Mouse (Mus musculus): ENCODE results near the gene L2hgdh.

L2hgdh gene

GRCm38 (mm10) chr12:69730306-69730705 is 5.6 kb upstream of the L2hgdh start:
- no peak for DNase-seq (ENCODE audit: low spot score in 2 of 2)

DNA sequence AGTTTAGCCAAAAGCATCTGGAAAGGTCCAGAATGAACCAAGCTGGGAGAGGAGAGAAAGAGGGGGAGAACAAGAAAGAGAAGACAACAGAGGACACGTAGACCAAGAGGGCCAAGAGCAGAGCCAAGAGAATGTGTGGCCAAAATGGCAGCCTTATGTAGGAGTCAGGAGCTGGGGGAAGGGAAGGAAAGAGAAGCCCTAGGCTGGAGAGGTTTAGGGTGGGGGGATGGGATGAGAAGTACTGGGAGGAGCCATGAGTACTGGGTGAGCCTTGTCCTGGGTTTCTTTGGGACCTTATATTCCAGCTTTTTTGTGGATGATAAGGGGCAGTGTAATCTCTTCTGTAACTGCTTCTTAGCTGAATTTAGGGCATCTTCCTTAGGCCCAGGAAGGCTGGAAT is 4.6 kb upstream of the L2hgdh start:
- no peak for DNase-seq (ENCODE audit: low spot score in 2 of 2)

DNA sequence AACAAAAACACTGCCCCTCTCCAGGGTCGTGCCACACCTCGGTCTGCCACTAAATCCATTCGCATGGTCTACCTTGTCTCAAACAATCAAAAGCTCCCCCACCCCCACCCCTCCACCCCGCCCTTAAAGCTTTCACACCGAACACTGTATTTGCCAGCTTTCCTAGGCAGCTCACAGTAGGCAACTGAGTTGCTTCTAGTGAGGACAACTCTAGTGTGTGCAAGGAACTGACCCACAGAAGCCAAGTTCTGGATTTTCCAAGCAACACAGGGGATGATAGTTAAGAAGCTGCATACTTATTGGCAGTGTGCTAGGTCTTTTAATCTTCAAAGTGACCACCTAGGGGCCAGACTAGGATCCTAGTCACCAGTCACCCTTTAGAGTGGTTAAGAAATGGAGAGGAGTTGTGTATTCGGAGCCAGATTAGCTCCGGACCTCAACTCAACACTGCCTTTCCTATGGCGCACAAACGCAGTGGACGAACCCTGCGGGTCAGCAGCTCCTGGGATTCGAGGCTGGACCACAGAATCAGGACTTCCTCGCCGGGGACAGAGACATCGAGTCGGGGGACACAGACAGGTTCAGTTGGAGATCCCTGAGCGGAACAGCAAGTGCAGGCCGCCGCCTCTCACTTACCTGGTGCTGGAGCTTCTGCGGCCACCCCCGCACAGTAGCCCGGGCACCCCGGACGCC is 509 bp downstream of the L2hgdh start:
- no peak for DNase-seq (ENCODE audit: low spot score in 2 of 2)

GRCm38 (mm10) chr12:69723376-69723775 is 1.3 kb downstream of the L2hgdh start:
- no peak for DNase-seq (ENCODE audit: low spot score in 2 of 2)

- no peak for DNase-seq (ENCODE audit: low spot score in 2 of 2)
Observed at GRCm38 (mm10) chr12:69722857-69723256, 1.8 kb downstream of the L2hgdh start.

DNA sequence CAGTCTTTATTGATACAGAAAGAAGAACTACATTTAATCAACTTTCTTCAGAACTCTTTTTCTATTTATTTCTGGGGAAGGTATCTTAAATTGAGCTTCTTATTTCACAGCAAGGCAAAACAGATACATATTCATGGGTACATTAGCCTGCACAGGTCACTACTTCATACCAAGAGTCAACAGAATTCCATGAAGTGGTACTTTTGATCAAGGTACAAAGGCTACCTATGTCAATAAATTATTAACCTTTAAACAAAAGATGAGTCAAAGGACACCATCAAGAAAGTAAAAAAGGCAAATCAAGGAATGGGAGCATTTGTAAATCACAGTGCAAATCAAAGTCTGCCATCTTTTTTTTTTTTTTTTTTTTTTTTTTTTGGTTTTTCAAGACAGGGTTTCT is 11.0 kb downstream of the L2hgdh start:
- no peak for DNase-seq (ENCODE audit: low spot score in 2 of 2)

DNA sequence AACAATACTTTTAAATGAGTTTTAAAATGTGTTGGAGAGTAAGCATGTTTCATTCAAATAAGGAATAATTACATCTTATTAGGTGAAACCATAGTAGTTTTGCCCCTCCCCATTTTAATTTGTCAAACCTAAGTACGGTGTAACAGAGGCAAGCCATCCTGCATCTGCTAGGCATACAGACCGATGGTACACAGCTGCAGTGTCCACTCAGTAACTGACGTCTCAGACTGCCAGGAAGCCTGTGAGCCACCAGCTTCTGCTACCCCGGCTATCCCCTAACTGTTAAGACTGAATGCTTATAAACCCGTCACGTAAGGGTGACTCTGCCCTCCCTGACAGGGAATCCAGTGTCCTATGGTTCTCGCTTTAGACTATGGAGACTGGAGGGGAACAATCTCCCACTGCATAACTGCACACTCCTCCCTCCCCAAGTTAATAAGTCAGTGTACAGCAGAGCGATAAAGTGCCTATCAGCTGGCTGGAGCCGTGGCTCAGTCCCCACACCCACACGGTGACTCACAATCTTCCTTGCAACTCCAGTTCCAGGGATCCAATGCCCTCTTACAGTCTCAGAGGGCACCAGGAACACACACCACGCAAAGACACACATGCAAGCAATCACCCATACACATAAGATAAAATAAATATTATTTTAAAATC is 19.7 kb downstream of the L2hgdh start:
- no peak for DNase-seq (ENCODE audit: low spot score in 2 of 2)

DNA sequence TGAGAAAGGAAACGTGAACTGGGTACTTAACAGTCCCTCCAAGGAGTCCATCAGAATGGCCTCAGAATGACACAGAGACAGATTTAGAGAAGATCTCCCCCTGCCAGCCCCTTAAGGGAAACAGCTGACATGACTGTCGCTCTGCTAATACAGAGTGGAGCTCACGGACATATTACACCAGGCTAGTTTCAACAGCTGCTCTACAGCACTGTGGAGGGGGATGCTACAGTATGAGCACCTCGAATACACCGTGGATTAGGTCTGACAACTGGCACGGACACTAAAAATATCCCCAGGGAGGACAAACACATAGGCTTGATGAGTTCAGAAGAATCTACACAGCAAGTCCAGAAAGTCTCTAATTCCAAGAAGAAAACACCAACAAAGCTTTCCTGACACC is 26.3 kb downstream of the L2hgdh start:
- DNase-seq (ENCODE audit: low spot score in 2 of 2), result no peak

- DNase-seq (ENCODE audit: low spot score in 2 of 2), result peak in 1 of 2 experiments; percentile 49
Observed at GRCm38 (mm10) chr12:69696746-69697145, 27.9 kb downstream of the L2hgdh start.

GRCm38 (mm10) chr12:69693471-69693870 is 31.2 kb downstream of the L2hgdh start:
- no peak for DNase-seq (ENCODE audit: low spot score in 2 of 2)

GRCm38 (mm10) chr12:69690714-69691113 is 34.0 kb downstream of the L2hgdh start:
- no peak for DNase-seq (ENCODE audit: low spot score in 2 of 2)

GRCm38 (mm10) chr12:69689094-69689493 is 35.6 kb downstream of the L2hgdh start:
- no peak for DNase-seq (ENCODE audit: low spot score in 2 of 2)

DNA sequence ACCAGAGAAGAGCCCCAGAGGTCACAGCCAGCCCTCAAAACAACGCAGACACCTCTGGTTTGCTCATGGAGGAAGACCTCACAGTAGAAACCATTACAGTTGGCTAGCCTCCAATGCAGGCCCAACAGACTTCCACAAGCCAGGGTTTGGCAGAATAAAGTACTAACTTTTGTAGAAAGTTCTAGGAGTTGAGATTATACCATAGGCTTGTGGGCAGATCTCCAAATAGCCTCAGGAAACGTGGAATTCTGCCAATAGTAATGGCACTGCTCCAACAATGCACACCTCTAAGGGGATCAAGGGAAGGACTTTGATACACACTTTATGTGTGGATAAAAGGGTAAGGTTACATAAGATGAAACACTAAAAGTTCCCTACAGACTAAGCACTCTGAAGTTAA is 36.3 kb downstream of the L2hgdh start:
- no peak for DNase-seq (ENCODE audit: low spot score in 2 of 2)

DNA sequence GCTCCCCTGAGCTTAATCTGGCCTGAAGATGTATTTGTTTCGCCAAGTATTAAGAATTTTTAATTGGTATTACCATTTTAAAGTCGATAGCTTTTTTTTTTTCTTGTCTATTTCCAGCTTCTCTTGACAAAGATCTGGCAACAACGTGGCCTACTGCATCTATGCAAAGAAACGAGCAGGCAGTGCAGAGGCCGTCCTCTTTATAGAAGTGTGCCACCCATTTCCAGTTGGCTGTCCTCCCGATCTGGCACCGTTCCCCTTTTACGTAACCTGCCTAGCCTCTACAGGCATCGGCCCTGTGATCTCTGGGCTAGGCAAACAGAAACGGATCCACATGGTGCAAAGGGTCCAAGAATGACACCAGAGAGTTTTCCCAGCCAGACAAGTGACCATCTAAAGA is 41.1 kb downstream of the L2hgdh start:
- peak; percentile 50 to 66 for DNase-seq (ENCODE audit: low spot score in 2 of 2)

- no peak for DNase-seq (ENCODE audit: low spot score in 2 of 2)
Observed at GRCm38 (mm10) chr12:69682788-69683419, 41.8 kb downstream of the L2hgdh start.

- peak; percentile 73 to 74 for DNase-seq (ENCODE audit: low spot score in 2 of 2)
Observed at GRCm38 (mm10) chr12:69682065-69682787, 42.4 kb downstream of the L2hgdh start.

DNA sequence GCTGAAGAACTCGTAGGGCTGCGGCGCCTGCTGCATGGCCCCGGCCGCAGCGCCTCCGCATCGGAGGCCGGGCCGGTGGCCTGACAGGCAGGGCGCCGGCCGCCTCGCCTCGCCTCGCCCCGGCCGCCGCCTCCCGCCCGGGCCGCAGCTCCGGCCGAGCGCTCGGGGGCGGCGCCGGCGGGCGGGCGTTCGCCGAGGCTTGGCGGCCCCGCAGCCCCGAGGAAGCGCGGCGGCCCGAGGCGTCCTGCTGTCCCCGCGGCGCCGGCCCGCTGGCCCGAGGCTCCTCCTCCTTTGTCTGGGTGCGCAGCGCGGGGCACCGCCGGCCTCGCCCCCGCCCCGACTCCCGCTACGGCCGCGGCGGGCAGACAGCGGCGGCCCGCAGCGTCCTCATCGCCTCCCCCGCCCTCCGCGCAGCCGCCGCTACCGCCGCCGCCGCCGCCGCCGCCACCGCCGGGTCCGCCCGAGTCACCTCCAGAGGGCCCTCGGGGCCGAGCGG is 43.1 kb downstream of the L2hgdh start, which contains the start of gene Sos2:
TSS of gene Sos2 (minus strand) at position 287 of the 496 bp plus-strand sequence.
- peak; percentile 44 to 49 for DNase-seq (ENCODE audit: low spot score in 2 of 2)

- peak; percentile 19 to 48 for DNase-seq (ENCODE audit: low spot score in 2 of 2)
Observed at GRCm38 (mm10) chr12:69680635-69681565, 43.8 kb downstream of the L2hgdh start.

- no peak for DNase-seq (ENCODE audit: low spot score in 2 of 2)
Observed at GRCm38 (mm10) chr12:69676157-69676556, 48.5 kb downstream of the L2hgdh start.

DNA sequence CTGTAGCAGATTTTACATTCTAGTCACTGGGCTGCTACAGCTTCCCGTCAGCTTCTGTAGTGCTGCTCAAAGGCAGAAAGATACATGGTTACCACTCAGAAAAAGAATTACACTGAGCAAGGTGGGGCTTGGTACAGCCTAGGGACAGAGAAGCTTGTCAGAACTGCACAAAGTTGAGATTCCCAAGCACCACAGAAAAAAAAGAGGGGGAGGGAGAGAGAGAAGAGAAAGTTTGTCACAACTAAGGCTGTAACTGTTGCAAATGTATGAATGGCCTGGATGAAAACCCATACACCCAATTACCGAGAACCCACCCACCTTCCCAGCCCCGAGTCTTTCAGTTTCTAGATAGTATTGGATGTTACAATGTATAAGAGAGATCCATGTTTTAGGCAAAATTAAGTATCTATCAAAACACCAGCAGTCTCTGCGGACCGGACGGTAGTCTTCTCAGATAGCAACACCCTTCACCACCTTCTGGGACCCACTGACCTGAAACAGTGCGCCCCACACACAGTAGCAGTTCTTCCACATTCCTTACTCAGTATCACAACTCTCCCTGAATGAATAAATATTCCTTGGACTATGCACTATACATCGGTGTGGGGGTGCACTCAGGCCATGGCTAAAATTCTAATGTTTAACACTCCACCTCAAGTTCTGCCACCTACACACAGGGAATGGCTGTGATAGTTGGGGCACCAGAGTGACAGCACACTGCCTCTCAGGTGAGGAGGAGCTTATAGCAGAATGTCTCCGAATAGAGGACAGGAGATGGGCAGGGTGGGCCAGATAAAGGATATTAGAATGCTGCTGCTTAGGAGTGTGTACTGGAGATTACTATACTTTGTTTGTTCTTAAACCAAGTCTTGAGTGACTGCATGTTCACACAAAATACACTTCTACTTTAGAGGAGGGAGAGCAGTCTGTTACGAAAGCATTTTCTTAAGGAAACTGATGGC is 49.8 kb downstream of the L2hgdh start:
- DNase-seq (ENCODE audit: low spot score in 2 of 2), result no peak
